Mouse (Mus musculus): ENCODE results near the gene Gulp1. TPM values are rescaled to one million over a fixed set of nuclear protein-coding genes. Genes with fewer than 3 reads are reported as not detected.

Gulp1 gene
- polyA plus RNA-seq, 1 experiment = 6.2 TPM

DNA sequence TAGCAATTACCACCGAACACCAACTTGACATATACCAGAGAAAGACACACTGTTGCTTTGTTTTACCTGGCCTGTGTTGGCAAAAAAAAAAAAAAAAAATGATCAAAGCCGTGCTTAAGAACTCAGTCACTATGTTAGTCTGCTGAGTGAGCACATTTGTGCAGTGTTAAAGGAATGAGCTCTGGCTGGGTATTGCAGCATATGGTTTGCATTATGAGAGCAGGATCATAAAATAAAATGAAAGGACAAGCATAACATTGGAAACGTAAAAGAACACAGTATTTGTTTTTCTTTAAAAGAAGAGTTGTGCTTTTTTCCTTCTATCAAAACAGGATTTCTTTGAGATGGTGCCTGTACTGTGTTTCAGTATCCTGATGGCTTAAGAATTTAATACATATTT lies 128.1 kb downstream of the Gulp1 start:
- DNase-seq = no peak
- no peaks in the 10 kb centered on the region for H3K4me1 ChIP-seq (ENCODE audit: control insufficient read depth, insufficient read depth, low read length)
- no peak overlapping the region for H3K4me3 ChIP-seq (replicated peaks; ENCODE audit: extremely low read depth, low read depth, low read length)
- no peak for TF ChIP-seq CTCF (IDR thresholded peaks at IDR 0.05; ENCODE audit: insufficient read depth, low read length)
- TF ChIP-seq POLR2A (IDR thresholded peaks at IDR 0.05; ENCODE audit: borderline replicate concordance, extremely low read depth, low read depth, low read length) = no peak
- WGBS = 61% methylated on average over 3 of the region's 3 CpGs

- no peaks in the 10 kb centered on the region for H3K4me1 ChIP-seq (ENCODE audit: control insufficient read depth, insufficient read depth, low read length)
- 33% methylated on average over 2 of the region's 2 CpGs for WGBS
- TF ChIP-seq CTCF (IDR thresholded peaks at IDR 0.05; ENCODE audit: insufficient read depth, low read length) = no peak
Observed at GRCm38 (mm10) chr1:44682556-44682955, 131.2 kb downstream of the Gulp1 start.

GRCm38 (mm10) chr1:44683723-44684122 lies 132.4 kb downstream of the Gulp1 start:
- DNase-seq = no peak
- 78% methylated on average over 6 of the region's 6 CpGs for WGBS
- Histone ChIP-seq H3K4me3 (replicated peaks; ENCODE audit: extremely low read depth, low read depth, low read length) (no peak overlapping the region), H3K4me1 (ENCODE audit: control insufficient read depth, insufficient read depth, low read length) (no peaks in the 10 kb centered on the region)
- TF ChIP-seq POLR2A (IDR thresholded peaks at IDR 0.05; ENCODE audit: borderline replicate concordance, extremely low read depth, low read depth, low read length) (no peak), CTCF (IDR thresholded peaks at IDR 0.05; ENCODE audit: insufficient read depth, low read length) (no peak)

More at GRCm38 (mm10) chr1:44682556-44682955, 131.2 kb downstream of the Gulp1 start:
- no peak for DNase-seq
- no peak overlapping the region for H3K4me3 ChIP-seq (replicated peaks; ENCODE audit: extremely low read depth, low read depth, low read length)

- 85% methylated on average over 4 of the region's 4 CpGs for WGBS
- H3K4me1 ChIP-seq (ENCODE audit: control insufficient read depth, insufficient read depth, low read length) = no peaks in the 10 kb centered on the region
- no peak for DNase-seq
- TF ChIP-seq POLR2A (IDR thresholded peaks at IDR 0.05; ENCODE audit: borderline replicate concordance, extremely low read depth, low read depth, low read length) = no peak
- no peak for TF ChIP-seq CTCF (IDR thresholded peaks at IDR 0.05; ENCODE audit: insufficient read depth, low read length)
- H3K4me3 ChIP-seq (replicated peaks; ENCODE audit: extremely low read depth, low read depth, low read length) = no peak overlapping the region
Observed at GRCm38 (mm10) chr1:44720785-44721410, 169.6 kb downstream of the Gulp1 start.

GRCm38 (mm10) chr1:44741256-44741655 lies 189.9 kb downstream of the Gulp1 start:
- no peak for DNase-seq
- H3K4me1 ChIP-seq (ENCODE audit: control insufficient read depth, insufficient read depth, low read length) = no peaks in the 10 kb centered on the region
- no peak for TF ChIP-seq POLR2A (IDR thresholded peaks at IDR 0.05; ENCODE audit: borderline replicate concordance, extremely low read depth, low read depth, low read length)
- TF ChIP-seq CTCF (IDR thresholded peaks at IDR 0.05; ENCODE audit: insufficient read depth, low read length) = peak; percentile 13; the same call in 1 of the 2 replicates
- no peak overlapping the region for H3K4me3 ChIP-seq (replicated peaks; ENCODE audit: extremely low read depth, low read depth, low read length)

GRCm38 (mm10) chr1:44745711-44746110 lies 194.4 kb downstream of the Gulp1 start:
- H3K4me3 ChIP-seq (replicated peaks; ENCODE audit: extremely low read depth, low read depth, low read length) = no peak overlapping the region
- no peaks in the 10 kb centered on the region for H3K4me1 ChIP-seq (ENCODE audit: control insufficient read depth, insufficient read depth, low read length)
- TF ChIP-seq POLR2A (IDR thresholded peaks at IDR 0.05; ENCODE audit: borderline replicate concordance, extremely low read depth, low read depth, low read length) (no peak), CTCF (IDR thresholded peaks at IDR 0.05; ENCODE audit: insufficient read depth, low read length) (peak; percentile 31; the same call in 1 of the 2 replicates)
- peak; percentile 7 for DNase-seq
- WGBS = 3% methylated on average over 2 of the region's 2 CpGs

DNA sequence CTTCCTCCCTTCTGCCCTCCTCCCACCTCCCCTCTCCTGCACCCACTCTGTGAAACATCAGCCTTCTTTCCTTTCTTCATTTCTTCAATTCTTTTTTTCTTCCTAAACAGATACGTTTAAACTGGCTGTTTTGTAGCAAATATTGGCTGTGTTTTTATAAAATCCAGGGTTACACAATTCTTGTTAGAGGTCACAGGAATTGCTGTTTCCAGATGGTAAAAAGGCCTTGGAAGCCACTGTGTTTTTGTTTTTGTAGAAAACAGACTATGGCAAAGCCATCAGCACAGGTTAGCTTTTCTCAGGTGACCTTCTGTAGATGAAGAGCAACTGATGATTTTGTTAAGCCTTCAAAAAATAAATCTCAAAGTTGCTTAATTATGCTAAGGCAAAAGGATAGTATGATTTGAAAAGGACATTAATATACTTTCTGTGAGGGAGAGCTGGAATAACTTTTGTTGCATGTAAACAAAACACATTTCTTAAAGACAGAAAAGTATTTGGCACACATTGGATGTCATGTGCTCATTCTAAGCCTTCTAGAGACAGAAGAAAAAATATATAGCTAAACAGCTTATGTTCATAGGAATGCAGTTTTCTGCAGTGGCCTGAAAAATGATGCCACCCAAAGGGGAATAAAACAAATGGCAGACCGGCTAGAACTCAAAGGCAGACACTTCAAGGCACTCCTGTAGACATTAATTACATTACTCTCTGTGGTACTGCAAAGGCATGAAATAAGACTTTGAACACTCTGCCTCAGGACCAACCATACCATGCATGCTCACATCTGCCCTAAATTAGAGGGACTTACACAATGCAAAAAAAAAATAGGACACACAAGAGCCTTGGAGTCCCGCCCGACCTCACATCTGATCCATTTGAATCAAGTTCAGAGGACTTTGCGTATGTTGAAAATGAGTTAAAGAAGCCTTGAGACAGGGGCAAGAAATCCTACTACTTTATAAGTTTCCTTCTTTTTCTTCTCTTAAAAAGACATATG lies 199.7 kb downstream of the Gulp1 start:
- WGBS = 78% methylated on average over 5 of the region's 5 CpGs
- DNase-seq = no peak
- H3K4me3 ChIP-seq (replicated peaks; ENCODE audit: extremely low read depth, low read depth, low read length) = no peak overlapping the region
- no peaks in the 10 kb centered on the region for H3K4me1 ChIP-seq (ENCODE audit: control insufficient read depth, insufficient read depth, low read length)
- TF ChIP-seq POLR2A (IDR thresholded peaks at IDR 0.05; ENCODE audit: borderline replicate concordance, extremely low read depth, low read depth, low read length) (no peak), CTCF (IDR thresholded peaks at IDR 0.05; ENCODE audit: insufficient read depth, low read length) (no peak)

DNA sequence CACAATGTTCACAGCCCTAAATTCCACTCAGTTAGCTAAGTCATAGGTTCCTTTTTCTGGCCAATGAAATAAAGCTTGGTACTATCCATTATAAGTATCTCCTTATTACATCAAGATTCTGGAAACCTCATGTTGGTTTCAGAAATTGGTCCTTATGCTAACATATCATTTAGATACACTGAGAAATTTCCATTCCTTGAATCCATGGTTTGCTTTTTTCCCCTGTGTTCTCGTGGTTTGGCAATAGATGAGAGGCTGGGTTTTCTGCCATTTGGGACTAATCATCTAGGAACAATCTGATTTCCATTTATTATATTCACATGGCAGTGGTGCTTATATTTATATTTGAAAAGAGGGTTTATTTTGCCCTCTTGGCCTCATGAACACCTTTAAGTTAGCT lies 226.9 kb downstream of the Gulp1 start:
- no peak overlapping the region for H3K4me3 ChIP-seq (replicated peaks; ENCODE audit: extremely low read depth, low read depth, low read length)
- DNase-seq = no peak
- H3K4me1 ChIP-seq (ENCODE audit: control insufficient read depth, insufficient read depth, low read length) = no peaks in the 10 kb centered on the region
- TF ChIP-seq CTCF (IDR thresholded peaks at IDR 0.05; ENCODE audit: insufficient read depth, low read length) (no peak), POLR2A (IDR thresholded peaks at IDR 0.05; ENCODE audit: borderline replicate concordance, extremely low read depth, low read depth, low read length) (no peak)
- 57% methylated on average over 1 of the region's 1 CpGs for WGBS

- 40% methylated on average over 4 of the region's 4 CpGs for WGBS
- DNase-seq = no peak
- no peaks in the 10 kb centered on the region for H3K4me1 ChIP-seq (ENCODE audit: control insufficient read depth, insufficient read depth, low read length)
- no peak for TF ChIP-seq POLR2A (IDR thresholded peaks at IDR 0.05; ENCODE audit: borderline replicate concordance, extremely low read depth, low read depth, low read length)
- no peak for TF ChIP-seq CTCF (IDR thresholded peaks at IDR 0.05; ENCODE audit: insufficient read depth, low read length)
- no peak overlapping the region for H3K4me3 ChIP-seq (replicated peaks; ENCODE audit: extremely low read depth, low read depth, low read length)
Observed at GRCm38 (mm10) chr1:44803594-44804372, 252.5 kb downstream of the Gulp1 start.

Data from lung, adult 2 months (tissue).